Mouse (Mus musculus) kidney, embryonic 14.5 days (tissue): ENCODE measurements around the gene Calcoco2. TPM values are rescaled to one million over a fixed set of nuclear protein-coding genes. Genes with fewer than 3 reads are reported as not detected.
A peak's percentile ranks its signal among the peaks of the same experiment; 100 is the strongest.

Experiments used
- ATAC-seq: fragments of 200-750 bp; cut with Nextera tagmentation; 2 replicates; pipeline ENCODE4 v1.8.0; 2017; ENCODE audit warnings: moderate number of reproducible peaks, mild to moderate bottlenecking, moderate TSS enrichment, moderate library complexity; ENCODE audit not compliant: low FRiP score, low TSS enrichment
- H3K27ac ChIP-seq: fragments of 300-500 bp; sonication (generic); 2 replicates; pipeline ENCODE4 v1.5.1; 2014; ENCODE audit warnings: low read depth, mild to moderate bottlenecking, low read length, moderate library complexity, mixed read lengths
- H3K27me3 ChIP-seq: fragments of 300-500 bp; sonication (generic); 2 replicates; pipeline ENCODE4 v1.6.1; 2014; ENCODE audit warnings: mild to moderate bottlenecking, low read length; ENCODE audit not compliant: control insufficient read depth, insufficient read depth
- H3K36me3 ChIP-seq: fragments of 300-500 bp; sonication (generic); 2 replicates; pipeline ENCODE4 v1.6.1; 2014; ENCODE audit warnings: low read length, mixed read lengths; ENCODE audit not compliant: control insufficient read depth, insufficient read depth
- H3K4me1 ChIP-seq: fragments of 300-500 bp; sonication (generic); 2 replicates; pipeline ENCODE4 v1.6.1; 2014; ENCODE audit warnings: low read length, mixed read lengths; ENCODE audit not compliant: control insufficient read depth, insufficient read depth
- H3K4me2 ChIP-seq: fragments of 300-500 bp; sonication (generic); replicated peaks from 2 replicates; pipeline ENCODE4 v1.6.1; 2014; ENCODE audit warnings: low read depth, mild to moderate bottlenecking, low read length
- H3K4me3 ChIP-seq: fragments of 300-500 bp; sonication (generic); 2 replicates; pipeline ENCODE4 v1.5.1; 2014; ENCODE audit warnings: mild to moderate bottlenecking, low read length
- H3K9ac ChIP-seq: fragments of 300-500 bp; sonication (generic); 2 replicates; pipeline ENCODE4 v1.6.1; 2014; ENCODE audit warnings: low read depth, mild to moderate bottlenecking, low read length, moderate library complexity
- H3K9me3 ChIP-seq: fragments of 300-500 bp; sonication (generic); 2 replicates; pipeline ENCODE4 v1.6.1; 2016; ENCODE audit warnings: low read length; ENCODE audit not compliant: control insufficient read depth
- WGBS: fragments of 180-500 bp; shearing (Covaris S2); extraction: QIAGEN DNeasy Blood & Tissue Kit; methylation state at CpG from one replicate; pipeline ENCODE4 v1.1.7; 2014; 5-methylcytosine and 5-hydroxymethylcytosine counted together
- polyA plus RNA-seq: library from polyadenylated mRNA; unstranded; fragments of >200 nt; fragmentation: Nextera tagmentation; extraction: Ambion mirVana; gene quantifications from 2 replicates; pipeline ENCODE4 v1.2.1, GENCODE M21; 2014

The Calcoco2 gene
- polyA plus RNA-seq = not detected in 2 replicates

- Histone ChIP-seq H3K27ac (no peak within 1 kb of the TSS), H3K4me1 (no peaks in the 10 kb centered on the region), H3K9me3 (no peaks in the 10 kb centered on the region), H3K9ac (no peak within 1 kb of the TSS), H3K27me3 (no peaks in the 10 kb centered on the region), H3K4me3 (no peak within 1 kb of the TSS), H3K36me3 (no peaks in the 10 kb centered on the region), H3K4me2 (no peak within 1 kb of the TSS)
- 41% methylated on average over 14 of the region's 14 CpGs for WGBS
- no peak for ATAC-seq
Observed at GRCm38 (mm10) chr11:96111751-96112150, at the start of gene Calcoco2. Calcoco2 (minus strand) TSS chr11:96111964.

- no peak for ATAC-seq
- Histone ChIP-seq H3K4me2 (no peak overlapping the region), H3K4me3 (no peak overlapping the region), H3K4me1 (no peaks in the 10 kb centered on the region), H3K9me3 (no peaks in the 10 kb centered on the region), H3K9ac (no peak overlapping the region), H3K36me3 (no peaks in the 10 kb centered on the region), H3K27ac (no peak overlapping the region), H3K27me3 (peaks cover 12% of the 10 kb centered on the region)
- WGBS = 78% methylated on average over 6 of the region's 6 CpGs
Observed at GRCm38 (mm10) chr11:96147471-96147870, 35.7 kb upstream of the Calcoco2 start.

GRCm38 (mm10) chr11:96145622-96146270, 34.0 kb upstream of the Calcoco2 start:
- Histone ChIP-seq H3K27ac (no peak overlapping the region), H3K36me3 (no peaks in the 10 kb centered on the region), H3K9ac (no peak overlapping the region; the same call in 1 of the 2 replicates), H3K4me1 (0 out of 2 replicates have a peak, but pooled peaks cover 4% of the 10 kb centered on the region), H3K27me3 (peaks cover 12% of the 10 kb centered on the region), H3K4me2 (peak overlapping the region; percentile 35), H3K4me3 (peak overlapping the region; percentile 12), H3K9me3 (no peaks in the 10 kb centered on the region)
- WGBS = under 1% methylated on average over 15 of the region's 15 CpGs
- peak; percentile 86 for ATAC-seq

GRCm38 (mm10) chr11:96143766-96144165, 32.0 kb upstream of the Calcoco2 start:
- Histone ChIP-seq H3K4me1 (0 out of 2 replicates have a peak, but pooled peaks cover 4% of the 10 kb centered on the region), H3K4me3 (no peak overlapping the region), H3K9ac (no peak overlapping the region), H3K36me3 (no peaks in the 10 kb centered on the region), H3K27ac (no peak overlapping the region), H3K27me3 (peaks cover 12% of the 10 kb centered on the region), H3K9me3 (no peaks in the 10 kb centered on the region), H3K4me2 (no peak overlapping the region)
- no peak for ATAC-seq
- 69% methylated on average over 4 of the region's 4 CpGs for WGBS

GRCm38 (mm10) chr11:96140726-96141175, 29.0 kb upstream of the Calcoco2 start:
- H3K9ac ChIP-seq = no peak overlapping the region
- H3K27me3 ChIP-seq = no peaks in the 10 kb centered on the region
- H3K9me3 ChIP-seq = no peaks in the 10 kb centered on the region
- no peak overlapping the region for H3K4me2 ChIP-seq
- H3K27ac ChIP-seq = no peak overlapping the region
- H3K4me3 ChIP-seq = no peak overlapping the region
- peak; percentile 79 for ATAC-seq
- no peaks in the 10 kb centered on the region for H3K36me3 ChIP-seq
- 7% methylated on average over 4 of the region's 4 CpGs for WGBS
- 0 out of 2 replicates have a peak, but pooled peaks cover 4% of the 10 kb centered on the region for H3K4me1 ChIP-seq

- Histone ChIP-seq H3K4me1 (no peaks in the 10 kb centered on the region), H3K36me3 (no peaks in the 10 kb centered on the region), H3K9ac (no peak overlapping the region), H3K27me3 (peaks cover 4% of the 10 kb centered on the region; the same call in 1 of the 2 replicates), H3K4me2 (no peak overlapping the region), H3K27ac (no peak overlapping the region), H3K4me3 (no peak overlapping the region), H3K9me3 (no peaks in the 10 kb centered on the region)
- 88% methylated on average over 8 of the region's 8 CpGs for WGBS
- no peak for ATAC-seq
Observed at GRCm38 (mm10) chr11:96135847-96136246, 24.1 kb upstream of the Calcoco2 start.

GRCm38 (mm10) chr11:96133239-96133865, 21.6 kb upstream of the Calcoco2 start, which contains the start of gene Ttll6:
Ttll6 (plus strand) TSS chr11:96133786.
- no peaks in the 10 kb centered on the region for H3K36me3 ChIP-seq
- no peaks in the 10 kb centered on the region for H3K4me1 ChIP-seq
- 0 out of 2 replicates have a peak within 1 kb of the TSS, but pooled peaks have one; percentile 4 for H3K9ac ChIP-seq
- no peak within 1 kb of the TSS for H3K4me3 ChIP-seq
- peaks cover 4% of the 10 kb centered on the region; the same call in 1 of the 2 replicates for H3K27me3 ChIP-seq
- no peak within 1 kb of the TSS for H3K27ac ChIP-seq
- H3K9me3 ChIP-seq = no peaks in the 10 kb centered on the region
- 19% methylated on average over 16 of the region's 16 CpGs for WGBS
- peak within 1 kb of the TSS; percentile 36 for H3K4me2 ChIP-seq
- ATAC-seq = peak; percentile 46; the same call in 1 of the 2 replicates

GRCm38 (mm10) chr11:96130606-96131005, 18.8 kb upstream of the Calcoco2 start:
- WGBS = 50% methylated on average over 10 of the region's 10 CpGs
- H3K27me3 ChIP-seq = peaks cover 14% of the 10 kb centered on the region

More at GRCm38 (mm10) chr11:96130606-96131005, 18.8 kb upstream of the Calcoco2 start:
- Histone ChIP-seq H3K9me3 (no peaks in the 10 kb centered on the region), H3K9ac (no peak overlapping the region), H3K4me3 (no peak overlapping the region), H3K4me1 (no peaks in the 10 kb centered on the region), H3K27ac (no peak overlapping the region), H3K36me3 (no peaks in the 10 kb centered on the region), H3K4me2 (no peak overlapping the region)
- ATAC-seq = no peak
